Mouse (Mus musculus): ENCODE measurements around the gene Olfr707.

DNA sequence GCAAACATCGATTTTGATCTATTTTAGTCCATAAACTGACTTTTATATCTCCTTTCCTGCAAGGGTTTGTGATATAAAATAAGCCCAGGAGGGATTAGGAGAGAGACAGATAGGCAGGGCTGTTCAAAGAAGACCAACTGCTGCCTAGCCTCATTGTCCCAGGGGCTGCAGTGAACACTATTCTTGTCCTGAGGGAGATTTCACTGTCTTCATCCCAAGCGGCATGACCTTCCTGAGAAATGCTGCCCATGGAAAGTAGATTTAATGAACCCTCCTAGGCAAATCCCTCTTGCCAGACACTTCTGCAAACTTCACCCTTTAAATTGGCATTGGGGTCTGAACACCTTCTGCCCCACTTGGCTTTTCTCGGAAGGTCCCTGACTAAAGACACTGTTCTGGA, 24.2 kb downstream of the Olfr707 start, which contains the start of gene Olfr705:
- TF ChIP-seq CTCF (IDR thresholded peaks at IDR 0.05; ENCODE audit: low read depth) (no peak), EP300 (IDR thresholded peaks at IDR 0.05; ENCODE audit: low read depth) (no peak)

Measured in liver, embryonic 14.5 days (tissue).